Mouse (Mus musculus) brain, embryonic 14.5 days (tissue): ENCODE measurements at regions not wholly inside any gene's neighbourhood (a gene's known extent, or its start where the extent isn't known, plus 50 kb on each side); places are given as distances from the start of the nearest gene placed in this dataset.

Experiments
- DNase-seq: peaks from one replicate; pipeline ENCODE4 v3.0.0-alpha.2; 2011; ENCODE audit warnings: low read depth
- CTCF ChIP-seq: fragments of 200-500 bp; IDR thresholded peaks from 2 replicates; pipeline ENCODE4 v1.5.1; 2012; ENCODE audit warnings: inconsistent platforms, mild to moderate bottlenecking, moderate library complexity, borderline replicate concordance; ENCODE audit not compliant: insufficient read depth, insufficient read length; ENCODE audit errors: extremely low read depth
- POLR2A ChIP-seq: fragments of 200-500 bp; IDR thresholded peaks from 2 replicates; pipeline ENCODE4 v1.6.1; 2012; ENCODE audit warnings: mild to moderate bottlenecking, inconsistent platforms, borderline replicate concordance; ENCODE audit not compliant: poor library complexity, insufficient read depth, insufficient read length, severe bottlenecking; ENCODE audit errors: extremely low read depth

DNA sequence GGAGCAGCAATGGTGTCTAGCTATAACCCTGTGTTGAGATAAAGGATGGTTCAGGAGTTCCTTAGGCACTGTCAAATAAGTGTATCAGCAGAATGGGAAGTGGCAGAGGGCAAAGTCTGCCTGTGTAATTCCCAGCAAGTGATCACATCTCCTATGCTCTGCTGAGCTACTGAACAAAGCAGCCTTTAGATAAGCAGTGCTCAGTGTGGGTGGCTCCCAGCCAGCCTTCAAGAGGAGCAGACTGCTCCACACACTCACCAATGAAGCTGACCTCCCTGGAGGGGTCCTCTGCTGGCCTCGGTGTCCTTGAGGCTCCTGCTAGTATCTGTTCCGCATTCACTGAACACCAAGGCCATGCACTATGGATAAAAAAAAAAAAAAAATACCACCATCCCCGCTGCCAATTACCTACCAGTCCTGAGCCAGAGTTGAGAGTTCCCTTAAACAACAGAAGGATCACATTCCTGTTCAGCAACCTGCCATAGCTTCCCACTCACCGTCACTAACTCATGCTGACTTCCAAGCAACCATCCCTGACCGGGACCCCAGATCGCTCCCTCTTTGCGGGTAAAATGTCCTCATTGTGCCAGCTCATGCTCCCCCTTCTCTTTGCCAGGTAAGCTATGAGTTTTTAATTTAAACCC, 198.9 kb downstream of the Gm9195 start:
- TF ChIP-seq CTCF (no peak), POLR2A (no peak)
- peak; percentile 39 for DNase-seq

GRCm38 (mm10) chr14:72277309-72277708, 214.3 kb downstream of the Gm9195 start:
- TF ChIP-seq CTCF = no peak
- TF ChIP-seq POLR2A = no peak
- DNase-seq = no peak

- DNase-seq = peak; percentile 12
- no peak for TF ChIP-seq CTCF
- no peak for TF ChIP-seq POLR2A
Observed at GRCm38 (mm10) chr14:72259255-72259654, 232.4 kb downstream of the Gm9195 start.

DNA sequence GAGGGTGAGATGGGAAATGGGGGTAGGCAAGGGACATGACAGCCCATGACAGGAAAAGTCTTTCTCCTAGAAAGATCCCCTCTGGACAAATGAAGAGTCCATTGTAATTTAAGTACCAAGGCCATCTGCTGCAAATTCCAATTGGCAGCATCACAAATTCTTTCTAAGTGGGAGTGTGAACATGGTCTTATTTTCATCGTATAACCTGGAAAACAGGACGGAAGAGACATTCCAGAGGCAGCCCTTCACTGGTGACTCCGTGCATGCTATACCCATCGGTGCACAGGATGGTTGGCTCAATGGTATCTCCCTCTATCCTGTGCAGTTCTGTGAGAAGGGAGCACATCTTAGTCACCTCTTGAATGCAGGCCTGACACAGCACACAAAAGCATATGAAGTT, 249.8 kb downstream of the Gm9195 start:
- no peak for TF ChIP-seq CTCF
- no peak for TF ChIP-seq POLR2A
- DNase-seq = no peak

GRCm38 (mm10) chr14:72240272-72240671, 251.4 kb downstream of the Gm9195 start:
- no peak for TF ChIP-seq CTCF
- TF ChIP-seq POLR2A = no peak
- peak; percentile 60 for DNase-seq

GRCm38 (mm10) chr14:72238344-72238743, 253.3 kb downstream of the Gm9195 start:
- no peak for DNase-seq
- TF ChIP-seq POLR2A = no peak
- TF ChIP-seq CTCF = no peak

GRCm38 (mm10) chr14:72234234-72235075, 257.2 kb downstream of the Gm9195 start:
- TF ChIP-seq POLR2A = no peak
- no peak for TF ChIP-seq CTCF
- peak; percentile 18 for DNase-seq

DNA sequence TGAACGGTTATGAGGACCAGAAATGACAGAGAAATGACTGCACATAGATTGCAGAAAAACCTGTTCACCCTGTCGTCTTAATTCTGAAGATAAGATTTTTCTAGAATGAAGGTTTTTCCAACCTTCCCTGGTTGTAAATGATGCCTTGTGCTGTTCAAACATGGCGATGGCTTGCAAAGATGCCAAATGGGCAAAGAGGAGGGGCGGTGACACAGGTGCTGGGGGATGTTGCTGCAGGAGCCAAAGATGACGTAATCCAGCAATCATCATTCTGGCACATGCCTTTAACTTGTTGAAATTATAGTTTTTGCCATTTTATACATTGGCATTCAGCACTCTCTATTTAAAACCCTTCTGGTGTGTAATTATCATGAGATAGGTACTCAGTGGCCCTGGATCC, 263.8 kb downstream of the Gm9195 start:
- DNase-seq = peak; percentile 69
- TF ChIP-seq CTCF = no peak
- TF ChIP-seq POLR2A = no peak

- TF ChIP-seq POLR2A (no peak), CTCF (no peak)
- peak; percentile 22 for DNase-seq
Observed at GRCm38 (mm10) chr14:72227441-72227840, 264.2 kb downstream of the Gm9195 start.

GRCm38 (mm10) chr14:72226946-72227345, 264.7 kb downstream of the Gm9195 start:
- no peak for DNase-seq
- no peak for TF ChIP-seq POLR2A
- TF ChIP-seq CTCF = no peak

DNA sequence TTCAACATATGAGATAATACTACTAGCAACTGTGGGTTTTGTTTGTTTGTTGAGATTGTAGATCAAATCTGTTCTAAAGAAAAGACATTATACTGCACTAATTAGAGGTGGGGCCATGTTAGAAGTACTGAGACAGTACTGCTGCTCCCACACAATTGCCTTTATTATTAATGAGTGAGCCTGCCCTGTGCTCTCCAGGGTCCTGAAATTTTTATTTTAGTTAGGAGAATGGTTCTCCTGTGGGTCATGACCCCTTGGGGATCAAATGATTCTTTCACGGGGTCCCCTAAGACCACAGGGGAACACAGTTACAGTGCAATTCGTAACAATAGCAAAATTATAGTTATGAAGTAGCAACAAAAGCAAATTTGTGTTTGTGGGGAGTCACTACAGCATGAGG, 268.8 kb downstream of the Gm9195 start:
- TF ChIP-seq CTCF (no peak), POLR2A (no peak)
- no peak for DNase-seq
